Mouse (Mus musculus) granulocyte monocyte progenitor cell, adult 5-6 weeks (primary cell): ENCODE measurements around the gene Zc3h8. TPM values are rescaled to one million over a fixed set of nuclear protein-coding genes. Genes with fewer than 3 reads are reported as not detected.

Experiments used
- ATAC-seq: replicated peaks from 2 replicates; pipeline ENCODE4 v1.8.0; 2016; ENCODE audit warnings: mild to moderate bottlenecking, moderate TSS enrichment, inconsistent platforms; ENCODE audit not compliant: poor library complexity, severe bottlenecking
- total RNA-seq, 2 experiments: library from RNA; stranded (forward) in 1 of 2; stranded (reverse) in 1 of 2; fragments of 200-712, 200-1000 nt in 1 of 2; fragments of >200 nt in 1 of 2; fragmentation: Nextera tagmentation in 1 of 2; gene quantifications; 2 replicates each; pipeline ENCODE4 v1.2.3; 2014 to 2017

The Zc3h8 gene
- total RNA-seq (2014; fragmentation: Nextera tagmentation) (10.5 and 15.4 TPM in 2 replicates), total RNA-seq (2017) (9.9 and 19.1 TPM in 2 replicates)

DNA sequence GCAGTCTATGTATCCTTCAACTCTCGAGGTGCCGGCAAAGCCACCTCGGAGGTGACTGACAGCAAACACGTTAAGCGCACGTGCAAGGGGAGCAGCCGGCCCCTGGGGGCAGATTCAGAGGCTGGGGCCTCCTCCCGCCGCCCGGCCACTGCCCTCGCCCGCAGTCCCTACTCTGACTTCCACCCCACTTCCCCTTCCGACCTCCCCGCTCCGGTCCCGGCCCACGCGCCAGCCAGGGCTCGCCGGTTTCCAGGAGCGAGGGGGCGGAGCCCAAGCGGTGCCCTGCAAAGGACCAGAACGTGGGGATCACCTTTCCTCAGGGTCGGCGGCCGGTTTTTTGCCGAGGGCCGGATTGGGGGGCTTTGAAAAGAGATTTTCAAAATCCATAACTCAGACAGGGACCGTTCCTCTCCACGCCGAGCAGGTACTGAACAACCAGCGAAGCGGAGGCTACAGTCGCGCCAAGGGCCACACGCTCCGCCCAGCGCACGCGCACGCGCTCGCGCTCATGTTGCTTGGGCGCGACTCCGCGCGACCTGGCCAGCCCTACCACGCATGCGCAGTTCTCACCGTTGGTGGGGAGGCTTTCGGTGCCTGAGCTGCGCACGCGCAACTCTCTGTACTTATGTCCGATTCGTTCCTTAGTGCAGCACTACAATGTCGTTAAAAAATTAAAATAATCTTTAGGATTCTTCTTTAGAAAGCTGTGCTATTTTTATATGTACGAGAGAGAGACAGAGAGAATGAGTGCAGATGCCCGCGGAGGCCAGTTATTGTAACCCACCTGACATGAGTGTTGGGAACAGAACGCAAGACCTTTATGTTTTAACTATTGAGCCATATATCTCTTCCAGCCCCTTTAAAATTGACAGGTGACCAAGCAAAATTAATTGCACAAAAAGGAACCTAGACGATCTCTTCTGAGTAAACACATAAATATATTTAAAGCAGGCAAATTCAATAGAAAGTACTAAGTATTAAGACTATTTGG lies at the start of gene Zc3h8:
Gene Zc3h8 (minus strand): TSS at position 540 of the 991 bp plus-strand sequence.
- ATAC-seq = peak; percentile 98

GRCm38 (mm10) chr2:128984746-128985145 lies 40.9 kb upstream of the Zc3h8 start:
- ATAC-seq = no peak

GRCm38 (mm10) chr2:128975572-128975971 lies 31.7 kb upstream of the Zc3h8 start:
- ATAC-seq = no peak

DNA sequence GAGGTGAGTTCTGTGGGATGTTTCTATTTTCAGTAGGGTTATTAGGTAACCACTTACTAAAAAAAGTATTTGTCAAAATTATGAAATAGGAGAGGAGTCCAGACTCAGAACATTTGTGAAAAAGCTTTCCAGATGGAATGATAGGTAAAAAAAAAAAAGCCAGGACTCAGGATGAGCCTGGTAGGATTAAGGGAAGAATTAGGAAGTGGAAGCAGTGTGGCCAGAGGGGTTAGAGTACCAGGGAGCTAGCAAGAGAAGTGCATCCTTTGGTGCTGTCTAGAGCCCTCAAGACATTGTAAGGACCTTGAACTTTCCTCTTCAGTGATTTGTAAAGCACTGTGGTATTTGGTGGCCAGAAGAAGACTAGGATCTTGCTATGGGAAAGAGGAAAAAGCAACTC lies 28.4 kb upstream of the Zc3h8 start:
- ATAC-seq = no peak

DNA sequence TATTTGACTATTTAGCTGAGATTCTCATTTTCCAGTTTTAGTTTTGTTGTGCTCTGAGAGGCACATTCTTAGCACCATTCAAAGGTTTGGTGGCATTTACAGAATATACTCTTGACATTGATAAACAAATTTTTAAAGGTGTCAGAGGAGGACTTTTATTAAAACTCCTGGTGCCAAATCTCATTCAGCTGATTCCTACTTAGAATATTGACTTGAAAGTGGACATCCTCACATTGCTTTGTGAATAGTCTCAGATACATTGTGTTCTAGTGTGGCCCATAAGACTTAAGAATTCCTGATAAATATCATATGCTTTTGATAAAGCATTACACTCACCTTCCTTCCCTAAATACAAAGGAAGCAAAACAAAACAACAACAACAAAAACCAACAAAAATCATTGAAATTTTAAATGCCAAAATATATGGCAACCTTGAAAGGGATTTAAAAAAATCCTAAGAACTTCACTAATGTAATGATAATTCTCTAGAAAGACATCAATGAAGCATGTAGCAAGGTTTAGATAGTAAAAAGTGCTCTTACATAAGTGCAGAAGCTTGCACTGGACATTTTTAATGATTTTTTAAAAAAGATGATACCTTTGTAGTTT lies 24.7 kb upstream of the Zc3h8 start:
- ATAC-seq = no peak

- peak; percentile 54 for ATAC-seq
Measured at GRCm38 (mm10) chr2:128967661-128968441, 24.0 kb upstream of the Zc3h8 start, which contains the start of gene Gm10762. Gm10762 (minus strand) TSS chr2:128967725.

DNA sequence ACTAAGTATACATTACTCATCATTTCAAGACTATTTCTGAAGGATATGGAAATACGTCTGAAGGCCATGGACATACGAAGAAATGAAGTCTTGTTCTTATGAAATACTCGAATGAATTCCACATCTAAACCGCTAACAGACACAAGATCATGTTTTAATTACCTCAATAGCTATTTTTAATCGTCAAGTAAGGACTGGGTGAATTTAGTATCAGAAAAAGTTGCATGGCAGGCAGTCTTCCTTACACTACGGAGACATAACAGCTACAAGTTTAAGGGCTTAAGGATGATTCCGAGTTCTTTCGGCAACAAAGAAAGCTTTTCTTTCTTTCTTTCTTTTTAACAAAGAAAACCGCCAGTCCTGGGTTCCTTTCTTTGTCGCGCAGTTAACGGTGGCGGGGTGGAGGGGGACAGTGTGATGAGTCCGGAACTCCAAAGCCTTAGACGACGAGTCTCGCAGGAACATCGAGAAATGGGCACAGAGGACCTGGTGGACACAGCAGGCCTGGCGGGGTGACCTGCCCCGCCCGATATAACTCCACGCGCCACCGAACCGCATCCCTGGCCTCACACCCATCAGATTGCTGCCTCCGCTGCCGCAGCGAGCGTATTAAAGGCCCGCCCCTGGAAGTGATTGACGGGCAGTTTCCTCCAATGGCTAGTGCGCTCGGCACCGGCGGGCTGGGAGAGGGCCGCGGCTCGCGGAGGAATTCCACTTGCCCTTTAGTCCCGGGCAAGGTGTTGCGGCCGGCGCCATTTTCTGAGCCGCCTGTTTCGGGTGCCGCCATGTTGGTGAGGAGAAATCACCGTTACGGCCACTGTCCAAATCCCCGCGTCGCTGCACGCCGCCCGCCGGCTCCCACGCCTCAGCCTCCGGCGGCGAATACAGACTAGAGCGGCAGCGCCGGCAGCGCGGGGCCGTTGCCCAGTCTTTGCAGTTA lies 23.0 kb upstream of the Zc3h8 start, which contains the start of gene Zc3h6:
Gene Zc3h6 (plus strand): TSS at position 762 of the 940 bp plus-strand sequence.
- ATAC-seq = peak; percentile 98

DNA sequence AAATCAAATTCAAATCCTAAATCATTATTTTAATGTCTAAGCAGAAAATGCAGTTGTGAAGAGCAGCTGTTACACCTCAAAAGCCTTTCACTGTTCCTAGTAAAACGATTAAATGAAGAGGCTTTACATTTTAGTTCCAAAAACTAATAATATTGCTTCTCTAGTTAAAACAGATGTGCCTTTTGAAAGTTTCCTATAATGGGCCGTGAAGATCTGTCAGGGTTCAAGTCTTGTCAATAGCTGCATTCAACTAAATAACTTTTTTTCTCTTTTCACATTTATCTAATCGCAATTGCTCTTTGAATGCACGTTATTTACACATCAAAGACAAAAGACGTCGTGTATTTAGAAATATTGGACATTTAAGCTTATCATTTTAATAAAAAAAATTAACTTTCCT lies 22.4 kb upstream of the Zc3h8 start:
- ATAC-seq = no peak

DNA sequence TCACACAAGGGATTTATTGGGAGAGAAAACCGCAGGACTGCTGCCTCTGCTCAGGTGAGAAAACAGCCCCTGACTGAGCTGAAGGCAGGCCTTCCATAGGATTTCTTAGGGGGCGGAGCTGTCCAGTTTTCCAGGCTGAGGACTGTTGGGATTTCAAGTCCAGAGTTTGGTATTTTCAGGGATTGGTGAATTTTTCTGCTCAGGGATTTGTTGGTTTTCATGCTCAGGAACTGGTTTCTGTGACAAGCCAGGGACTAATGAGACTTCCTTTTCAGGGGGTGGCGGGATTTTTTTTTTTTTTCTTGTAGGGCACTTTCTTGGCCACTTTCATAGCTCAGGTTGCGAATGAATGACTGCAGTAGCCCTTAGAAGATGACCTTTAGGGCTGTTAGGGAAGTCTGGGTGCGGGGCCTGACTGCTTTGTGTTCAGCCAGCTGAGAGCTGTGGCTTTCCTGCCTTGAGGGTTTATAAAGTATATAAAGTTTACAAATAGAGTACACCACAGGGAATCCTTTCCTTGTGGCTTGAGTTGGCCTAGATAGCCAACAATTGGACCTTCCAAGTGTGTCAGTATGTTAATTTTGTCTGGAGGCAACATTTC lies 21.7 kb upstream of the Zc3h8 start:
- ATAC-seq = no peak

GRCm38 (mm10) chr2:128954186-128954585 lies 10.3 kb upstream of the Zc3h8 start:
- no peak for ATAC-seq

DNA sequence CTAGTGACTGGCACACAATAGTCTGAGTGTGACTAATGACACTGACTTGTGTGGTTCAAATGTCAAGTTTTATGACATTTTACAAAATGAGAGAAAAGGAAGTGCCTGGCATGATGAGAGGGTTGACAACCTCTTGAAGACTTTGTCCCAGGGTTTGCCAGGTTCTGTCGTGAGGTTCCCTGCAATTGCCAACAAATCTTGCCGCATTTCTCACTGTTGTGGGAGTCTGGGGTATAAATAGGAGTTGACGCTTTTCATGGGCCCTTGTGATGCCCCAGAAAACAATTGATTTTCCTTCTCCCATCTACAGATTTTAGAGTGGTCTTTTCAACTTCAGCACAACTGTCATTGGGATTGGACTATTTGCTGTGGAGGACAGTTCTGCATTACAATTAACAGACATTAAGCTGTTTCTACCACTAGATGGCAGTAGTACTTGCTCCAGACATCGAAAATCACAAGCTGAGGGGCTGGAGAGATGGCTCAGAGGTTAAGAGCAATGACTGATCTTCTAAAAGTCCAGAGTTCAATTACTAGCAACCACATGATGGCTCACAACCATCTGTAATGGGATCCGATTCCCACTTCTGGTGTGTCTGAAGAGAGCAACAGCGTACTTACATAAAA lies 4.2 kb upstream of the Zc3h8 start:
- ATAC-seq = peak; percentile 38

DNA sequence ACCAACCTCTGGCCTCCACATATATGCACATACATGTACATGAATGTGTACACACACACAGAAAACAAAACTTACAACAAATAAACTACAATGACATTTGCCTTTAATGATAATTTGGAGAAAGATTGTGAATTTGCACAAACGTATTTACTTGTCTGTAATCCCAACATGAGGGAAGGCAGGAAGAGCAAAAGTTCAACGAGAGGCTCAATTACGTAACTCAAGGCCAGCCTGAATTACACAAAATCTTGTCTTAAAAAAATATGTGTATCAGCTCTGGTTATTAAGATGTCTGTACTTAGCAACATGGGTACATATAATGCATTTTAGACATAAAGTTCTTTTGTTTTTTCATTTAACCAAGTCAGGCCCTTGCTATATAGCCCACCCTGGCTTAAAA lies 7.6 kb downstream of the Zc3h8 start:
- no peak for ATAC-seq

GRCm38 (mm10) chr2:128930704-128931103 lies 13.2 kb downstream of the Zc3h8 start:
- no peak for ATAC-seq

- no peak for ATAC-seq
Measured at GRCm38 (mm10) chr2:128928446-128928845, 15.4 kb downstream of the Zc3h8 start.

GRCm38 (mm10) chr2:128924799-128925198 lies 19.1 kb downstream of the Zc3h8 start:
- ATAC-seq = no peak

DNA sequence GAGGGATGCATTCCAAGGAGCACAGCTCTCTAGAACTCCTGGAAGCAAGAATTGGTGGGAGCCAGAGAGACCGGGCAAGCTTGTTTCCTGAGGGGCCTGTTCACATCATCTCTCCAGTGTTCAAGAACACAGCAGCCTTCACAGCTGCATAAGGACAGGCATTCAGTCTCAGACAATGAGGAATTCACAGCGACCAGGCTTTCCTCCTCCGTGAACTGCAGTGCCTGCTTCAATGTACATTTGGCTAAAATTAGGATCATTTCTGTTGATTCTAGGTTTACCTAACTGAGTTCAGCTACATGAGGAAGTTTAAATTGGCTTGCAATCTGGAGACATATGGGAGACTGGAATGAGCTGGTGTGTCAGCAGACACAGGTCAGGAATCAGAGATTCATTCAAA lies 27.3 kb downstream of the Zc3h8 start:
- ATAC-seq = no peak

DNA sequence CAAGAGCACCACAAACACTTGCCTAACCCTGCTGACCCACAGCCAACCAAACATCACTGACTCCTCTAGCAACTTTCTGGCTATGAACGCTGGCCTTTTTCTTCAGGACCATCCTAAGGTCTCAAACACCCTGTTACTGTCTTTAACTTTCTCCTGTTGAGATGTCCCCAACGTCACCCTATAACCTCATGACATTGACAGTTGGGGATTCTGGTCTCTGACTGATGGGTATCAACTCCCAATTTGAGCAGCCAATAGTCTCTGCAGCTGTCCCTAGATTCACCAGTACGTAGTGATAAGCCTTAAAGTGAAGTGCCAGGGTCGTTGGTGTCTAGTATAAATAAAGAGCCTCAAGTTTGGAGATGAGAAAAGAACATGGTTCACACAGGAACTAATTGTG lies 28.9 kb downstream of the Zc3h8 start:
- no peak for ATAC-seq

DNA sequence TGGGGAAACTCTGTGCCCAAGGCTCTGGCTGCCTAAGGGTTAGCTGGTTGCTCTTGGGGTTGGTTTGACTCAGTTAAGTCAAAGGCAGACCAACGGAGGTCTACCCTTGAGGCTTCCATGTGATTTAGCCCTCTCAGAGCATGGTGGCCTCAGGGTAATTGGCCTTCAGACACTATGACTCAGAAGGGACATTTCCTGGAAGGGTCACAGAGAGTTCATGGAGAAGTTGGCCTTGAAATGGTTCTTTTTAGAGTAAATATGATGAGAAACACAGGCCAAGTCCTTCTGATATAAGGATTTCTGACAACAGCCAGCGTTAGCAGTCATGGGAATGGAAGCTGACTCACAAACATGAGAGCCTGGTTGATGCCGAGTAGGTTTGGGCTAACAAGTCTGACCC lies 40.2 kb downstream of the Zc3h8 start:
- no peak for ATAC-seq

- no peak for ATAC-seq
Measured at GRCm38 (mm10) chr2:128902843-128903242, 41.0 kb downstream of the Zc3h8 start.
